Mouse (Mus musculus): Measurements from ENCODE around the gene Gm21905. TPM values are rescaled to one million over a fixed set of nuclear protein-coding genes. Genes with fewer than 3 reads are reported as not detected.

Gene Gm21905
- total and polyA plus RNA-seq, 3 experiments = not detected

DNA sequence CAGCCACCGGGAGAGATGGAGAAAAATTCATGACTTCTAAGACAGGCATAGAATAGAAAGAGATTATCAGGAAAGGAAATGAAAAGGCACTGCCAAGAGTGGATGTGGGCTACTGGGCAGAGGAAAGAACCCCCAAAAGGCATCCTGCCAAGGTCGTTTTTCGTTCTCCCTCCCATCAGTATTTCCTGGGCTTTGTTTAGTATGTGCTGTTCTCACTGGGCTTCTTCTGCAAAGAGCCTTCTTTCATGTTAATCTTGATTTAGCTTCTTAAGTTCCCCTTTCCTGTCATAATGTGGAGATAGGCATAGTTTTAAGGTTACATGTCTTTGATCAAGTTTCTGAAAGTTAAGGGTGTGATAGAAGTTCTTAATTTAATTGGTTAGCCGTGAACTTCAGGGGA is 15.6 kb downstream of the Gm21905 start:
- peak; percentile 75 for DNase-seq (ENCODE audit: low read depth, low spot score)
- H3K36me3 ChIP-seq (ENCODE audit: control insufficient read depth in 1 of 2, insufficient read depth in 2 of 2, low read length in 2 of 2) = peaks cover 0 to 7% of the 10 kb centered on the region in 2 experiments; a peak in 2 of 4 replicates
- H3K79me2 ChIP-seq (ENCODE audit: control insufficient read depth, insufficient read depth, low read length, poor library complexity) = no peaks in the 10 kb centered on the region
- H3K9ac ChIP-seq (ENCODE audit: control insufficient read depth, low read depth, low read length, poor library complexity, severe bottlenecking) = peak overlapping the region; percentile 10; the same call in 1 of the 2 replicates
- H3K9me3 ChIP-seq (replicated peaks; ENCODE audit: insufficient read depth, low read length) = no peaks in the 10 kb centered on the region
- no peaks in the 10 kb centered on the region for H3K27me3 ChIP-seq (ENCODE audit: control insufficient read depth in 1 of 2, insufficient read depth in 2 of 2, low read length in 2 of 2)
- peaks cover 3 to 18% of the 10 kb centered on the region in 2 experiments; a peak in 2 of 4 replicates for H3K4me1 ChIP-seq (ENCODE audit: control insufficient read depth in 1 of 2, insufficient read depth in 2 of 2, low read length in 2 of 2)
- H3K27ac ChIP-seq (ENCODE audit: control insufficient read depth, low read depth, low read length) = peak overlapping the region; percentile 57
- H3K4me3 ChIP-seq (ENCODE audit: control insufficient read depth in 1 of 2, insufficient read depth in 1 of 2, low read depth in 2 of 2, low read length in 2 of 2) = peak overlapping the region; percentile 35 to 38
- no peak for TF ChIP-seq ZKSCAN1 (IDR thresholded peaks at IDR 0.05; ENCODE audit: low read depth, low read length)
- no peak for TF ChIP-seq ZC3H11A (IDR thresholded peaks at IDR 0.05; ENCODE audit: low read depth, low read length)
- no peak for TF ChIP-seq POLR2AphosphoS2 (IDR thresholded peaks at IDR 0.05; ENCODE audit: low read length)
- no peak for TF ChIP-seq E2F4 (IDR thresholded peaks at IDR 0.05; ENCODE audit: borderline replicate concordance, low read depth, low read length)
- TF ChIP-seq ZNF384 (IDR thresholded peaks at IDR 0.05; ENCODE audit: low read depth, low read length) = no peak
- TF ChIP-seq CTCF (IDR thresholded peaks at IDR 0.05 in 2 of 3, conservative IDR thresholded peaks at IDR 0.05 in 1 of 3; ENCODE audit: control insufficient read depth in 1 of 3, insufficient read depth in 1 of 3, low read depth in 2 of 3, low read length in 3 of 3, poor library complexity in 1 of 3, severe bottlenecking in 1 of 3) = no peak
- TF ChIP-seq MXI1 (IDR thresholded peaks at IDR 0.05; ENCODE audit: low read depth, low read length) = no peak; the same call in 1 of the 2 replicates
- TF ChIP-seq BHLHE40 (IDR thresholded peaks at IDR 0.05; ENCODE audit: borderline replicate concordance, low read depth, low read length) = no peak
- TF ChIP-seq ETS1 (IDR thresholded peaks at IDR 0.05; ENCODE audit: low read depth, low read length) = peak; percentile 43; the same call in 1 of the 2 replicates
- TF ChIP-seq SMC3 (IDR thresholded peaks at IDR 0.05; ENCODE audit: low read depth, low read length) = no peak
- TF ChIP-seq ZMIZ1 (IDR thresholded peaks at IDR 0.05; ENCODE audit: low read depth, low read length) = no peak
- TF ChIP-seq MYC (IDR thresholded peaks at IDR 0.05; ENCODE audit: low read depth, low read length) = no peak; the same call in 1 of the 2 replicates
- no peak for TF ChIP-seq POLR2AphosphoS5 (IDR thresholded peaks at IDR 0.05; ENCODE audit: borderline replicate concordance, low read depth, low read length)
- 0 out of 2 replicates have a peak, but pooled peaks have one; percentile 42 for TF ChIP-seq MAZ (IDR thresholded peaks at IDR 0.05; ENCODE audit: low read depth, low read length)
- no peak for TF ChIP-seq TBP (IDR thresholded peaks at IDR 0.05; ENCODE audit: low read depth, low read length)
- no peak for TF ChIP-seq MAX (IDR thresholded peaks at IDR 0.05; ENCODE audit: low read length)
- TF ChIP-seq MEF2A (IDR thresholded peaks at IDR 0.05; ENCODE audit: extremely low read depth, insufficient replicate concordance, low read depth, low read length, poor library complexity, severe bottlenecking) = no peak
- no peak for TF ChIP-seq POLR2A (IDR thresholded peaks at IDR 0.05; ENCODE audit: control insufficient read depth in 1 of 2, insufficient read depth in 1 of 2, low read depth in 1 of 2, low read length in 2 of 2, poor library complexity in 1 of 2)
- TF ChIP-seq SIN3A (IDR thresholded peaks at IDR 0.05; ENCODE audit: low read length) = peak; percentile 48
- peak; percentile 57 to 69 for TF ChIP-seq EP300 (IDR thresholded peaks at IDR 0.05; ENCODE audit: low read depth in 1 of 2, low read length in 2 of 2)
- TF ChIP-seq KAT2A (conservative IDR thresholded peaks at IDR 0.05; ENCODE audit: low read depth, low read length) = no peak
- TF ChIP-seq CHD2 (IDR thresholded peaks at IDR 0.05; ENCODE audit: low read length) = no peak
- TF ChIP-seq MAFK (IDR thresholded peaks at IDR 0.05; ENCODE audit: borderline replicate concordance, low read depth, low read length) = no peak
- TF ChIP-seq GABPA (IDR thresholded peaks at IDR 0.05; ENCODE audit: low read depth, low read length) = no peak
- TF ChIP-seq JUND (IDR thresholded peaks at IDR 0.05; ENCODE audit: low read depth, low read length) = no peak
- TF ChIP-seq USF2 (IDR thresholded peaks at IDR 0.05; ENCODE audit: borderline replicate concordance in 1 of 2, insufficient read depth in 1 of 2, low read depth in 1 of 2, low read length in 2 of 2) = no peak
- no peak for TF ChIP-seq HCFC1 (IDR thresholded peaks at IDR 0.05; ENCODE audit: low read depth, low read length)
- TF ChIP-seq ELF1 (IDR thresholded peaks at IDR 0.05; ENCODE audit: low read depth, low read length) = peak; percentile 30; the same call in 1 of the 2 replicates
- TF ChIP-seq USF1 (IDR thresholded peaks at IDR 0.05; ENCODE audit: low read depth, low read length) = no peak
- TF ChIP-seq RCOR1 (IDR thresholded peaks at IDR 0.05; ENCODE audit: low read depth, low read length) = peak; percentile 43; the same call in 1 of the 2 replicates
- peak; percentile 43; the same call in 1 of the 2 replicates for TF ChIP-seq TCF12 (IDR thresholded peaks at IDR 0.05; ENCODE audit: low read depth, low read length)
- TF ChIP-seq UBTF (IDR thresholded peaks at IDR 0.05; ENCODE audit: borderline replicate concordance, insufficient read depth, low read depth, low read length) = no peak
- TF ChIP-seq TAL1 (IDR thresholded peaks at IDR 0.05; ENCODE audit: low read length) = no peak
- no peak for TF ChIP-seq RAD21 (IDR thresholded peaks at IDR 0.05; ENCODE audit: low read depth, low read length)
- peak; percentile 59; the same call in 1 of the 2 replicates for TF ChIP-seq GATA1 (IDR thresholded peaks at IDR 0.05; ENCODE audit: low read depth, low read length)
- TF ChIP-seq CHD1 (IDR thresholded peaks at IDR 0.05; ENCODE audit: low read depth, low read length) = no peak
- TF ChIP-seq NRF1 (IDR thresholded peaks at IDR 0.05; ENCODE audit: insufficient read depth, low read depth, low read length, poor library complexity, severe bottlenecking) = no peak

Data from MEL (cell line).